Mouse (Mus musculus): ENCODE measurements at regions not wholly inside any gene's neighbourhood (a gene's known extent, or its start where the extent isn't known, plus 50 kb on each side); places are given as distances from the start of the nearest gene placed in this dataset.

GRCm38 (mm10) chr16:86159021-86159815, 257.6 kb upstream of the Adamts5 start:
- H3K4me3 ChIP-seq (ENCODE audit: low read depth, low read length): no peak overlapping the region
- 86% methylated on average over 4 of the region's 4 CpGs for WGBS
- no peaks in the 10 kb centered on the region for H3K4me1 ChIP-seq (ENCODE audit: control insufficient read depth, insufficient read depth, low read length)
- H3K9me3 ChIP-seq (replicated peaks; ENCODE audit: control insufficient read depth, low read length): no peaks in the 10 kb centered on the region
- no peak for ATAC-seq (replicated peaks; ENCODE audit: insufficient number of reproducible peaks, low FRiP score, low TSS enrichment, low read depth)
- H3K4me2 ChIP-seq (ENCODE audit: low read depth, low read length): no peak overlapping the region
- H3K27ac ChIP-seq (replicated peaks; ENCODE audit: low read depth, low read length): no peak overlapping the region
- no peak for DNase-seq (ENCODE audit: low spot score)
- no peak overlapping the region for H3K9ac ChIP-seq (replicated peaks; ENCODE audit: low read length)
- no peaks in the 10 kb centered on the region for H3K27me3 ChIP-seq (ENCODE audit: control insufficient read depth, insufficient read depth, low read length)
- no peaks in the 10 kb centered on the region for H3K36me3 ChIP-seq (replicated peaks; ENCODE audit: control insufficient read depth, insufficient read depth, low read depth, low read length)

- Histone ChIP-seq H3K4me2 (ENCODE audit: low read depth, low read length) (no peak overlapping the region), H3K9ac (replicated peaks; ENCODE audit: low read length) (no peak overlapping the region), H3K36me3 (replicated peaks; ENCODE audit: control insufficient read depth, insufficient read depth, low read depth, low read length) (no peaks in the 10 kb centered on the region), H3K4me1 (ENCODE audit: control insufficient read depth, insufficient read depth, low read length) (no peaks in the 10 kb centered on the region), H3K27ac (replicated peaks; ENCODE audit: low read depth, low read length) (no peak overlapping the region), H3K27me3 (ENCODE audit: control insufficient read depth, insufficient read depth, low read length) (no peaks in the 10 kb centered on the region), H3K4me3 (ENCODE audit: low read depth, low read length) (no peak overlapping the region), H3K9me3 (replicated peaks; ENCODE audit: control insufficient read depth, low read length) (no peaks in the 10 kb centered on the region)
- WGBS: 57% methylated on average over 3 of the region's 3 CpGs
- no peak for DNase-seq (ENCODE audit: low spot score)
- no peak for ATAC-seq (replicated peaks; ENCODE audit: insufficient number of reproducible peaks, low FRiP score, low TSS enrichment, low read depth)
Observed at GRCm38 (mm10) chr16:86138171-86138570, 236.5 kb upstream of the Adamts5 start.

GRCm38 (mm10) chr16:86136169-86136568, 234.5 kb upstream of the Adamts5 start:
- Histone ChIP-seq H3K27ac (replicated peaks; ENCODE audit: low read depth, low read length) (no peak overlapping the region), H3K36me3 (replicated peaks; ENCODE audit: control insufficient read depth, insufficient read depth, low read depth, low read length) (no peaks in the 10 kb centered on the region), H3K9ac (replicated peaks; ENCODE audit: low read length) (no peak overlapping the region), H3K4me1 (ENCODE audit: control insufficient read depth, insufficient read depth, low read length) (no peaks in the 10 kb centered on the region), H3K27me3 (ENCODE audit: control insufficient read depth, insufficient read depth, low read length) (no peaks in the 10 kb centered on the region), H3K4me3 (ENCODE audit: low read depth, low read length) (no peak overlapping the region), H3K4me2 (ENCODE audit: low read depth, low read length) (no peak overlapping the region), H3K9me3 (replicated peaks; ENCODE audit: control insufficient read depth, low read length) (no peaks in the 10 kb centered on the region)
- DNase-seq (ENCODE audit: low spot score) (no peak), ATAC-seq (replicated peaks; ENCODE audit: insufficient number of reproducible peaks, low FRiP score, low TSS enrichment, low read depth) (no peak)
- 49% methylated on average over 3 of the region's 3 CpGs for WGBS

GRCm38 (mm10) chr16:86127391-86127790, 225.8 kb upstream of the Adamts5 start:
- ATAC-seq (replicated peaks; ENCODE audit: insufficient number of reproducible peaks, low FRiP score, low TSS enrichment, low read depth): no peak
- Histone ChIP-seq H3K4me1 (ENCODE audit: control insufficient read depth, insufficient read depth, low read length) (no peaks in the 10 kb centered on the region), H3K9me3 (replicated peaks; ENCODE audit: control insufficient read depth, low read length) (no peaks in the 10 kb centered on the region), H3K4me3 (ENCODE audit: low read depth, low read length) (no peak overlapping the region), H3K27me3 (ENCODE audit: control insufficient read depth, insufficient read depth, low read length) (no peaks in the 10 kb centered on the region), H3K4me2 (ENCODE audit: low read depth, low read length) (no peak overlapping the region), H3K36me3 (replicated peaks; ENCODE audit: control insufficient read depth, insufficient read depth, low read depth, low read length) (no peaks in the 10 kb centered on the region), H3K27ac (replicated peaks; ENCODE audit: low read depth, low read length) (no peak overlapping the region), H3K9ac (replicated peaks; ENCODE audit: low read length) (no peak overlapping the region)
- WGBS: 62% methylated on average over 4 of the region's 4 CpGs
- DNase-seq (ENCODE audit: low spot score): no peak

GRCm38 (mm10) chr16:86124182-86124581, 222.6 kb upstream of the Adamts5 start:
- Histone ChIP-seq H3K27me3 (ENCODE audit: control insufficient read depth, insufficient read depth, low read length) (no peaks in the 10 kb centered on the region), H3K4me3 (ENCODE audit: low read depth, low read length) (no peak overlapping the region), H3K4me1 (ENCODE audit: control insufficient read depth, insufficient read depth, low read length) (no peaks in the 10 kb centered on the region), H3K4me2 (ENCODE audit: low read depth, low read length) (no peak overlapping the region), H3K36me3 (replicated peaks; ENCODE audit: control insufficient read depth, insufficient read depth, low read depth, low read length) (no peaks in the 10 kb centered on the region), H3K27ac (replicated peaks; ENCODE audit: low read depth, low read length) (no peak overlapping the region), H3K9me3 (replicated peaks; ENCODE audit: control insufficient read depth, low read length) (no peaks in the 10 kb centered on the region), H3K9ac (replicated peaks; ENCODE audit: low read length) (no peak overlapping the region)
- 95% methylated on average over 1 of the region's 1 CpGs for WGBS
- no peak for ATAC-seq (replicated peaks; ENCODE audit: insufficient number of reproducible peaks, low FRiP score, low TSS enrichment, low read depth)
- DNase-seq (ENCODE audit: low spot score): no peak

GRCm38 (mm10) chr16:86122936-86123335, 221.3 kb upstream of the Adamts5 start:
- no peaks in the 10 kb centered on the region for H3K36me3 ChIP-seq (replicated peaks; ENCODE audit: control insufficient read depth, insufficient read depth, low read depth, low read length)
- ATAC-seq (replicated peaks; ENCODE audit: insufficient number of reproducible peaks, low FRiP score, low TSS enrichment, low read depth): no peak
- H3K4me2 ChIP-seq (ENCODE audit: low read depth, low read length): no peak overlapping the region
- no peak overlapping the region for H3K27ac ChIP-seq (replicated peaks; ENCODE audit: low read depth, low read length)
- DNase-seq (ENCODE audit: low spot score): no peak
- WGBS: 86% methylated on average over 1 of the region's 1 CpGs
- H3K9me3 ChIP-seq (replicated peaks; ENCODE audit: control insufficient read depth, low read length): no peaks in the 10 kb centered on the region
- H3K4me3 ChIP-seq (ENCODE audit: low read depth, low read length): no peak overlapping the region
- H3K27me3 ChIP-seq (ENCODE audit: control insufficient read depth, insufficient read depth, low read length): no peaks in the 10 kb centered on the region
- H3K4me1 ChIP-seq (ENCODE audit: control insufficient read depth, insufficient read depth, low read length): no peaks in the 10 kb centered on the region
- H3K9ac ChIP-seq (replicated peaks; ENCODE audit: low read length): no peak overlapping the region

- no peaks in the 10 kb centered on the region for H3K9me3 ChIP-seq (replicated peaks; ENCODE audit: control insufficient read depth, low read length)
- no peaks in the 10 kb centered on the region for H3K4me1 ChIP-seq (ENCODE audit: control insufficient read depth, insufficient read depth, low read length)
- no peak for DNase-seq (ENCODE audit: low spot score)
- no peak overlapping the region for H3K4me2 ChIP-seq (ENCODE audit: low read depth, low read length)
- 0 out of 2 replicates have a peak, but pooled peaks have one; percentile 56 for ATAC-seq (replicated peaks; ENCODE audit: insufficient number of reproducible peaks, low FRiP score, low TSS enrichment, low read depth)
- H3K36me3 ChIP-seq (replicated peaks; ENCODE audit: control insufficient read depth, insufficient read depth, low read depth, low read length): no peaks in the 10 kb centered on the region
- H3K9ac ChIP-seq (replicated peaks; ENCODE audit: low read length): no peak overlapping the region
- H3K27me3 ChIP-seq (ENCODE audit: control insufficient read depth, insufficient read depth, low read length): no peaks in the 10 kb centered on the region
- no peak overlapping the region for H3K27ac ChIP-seq (replicated peaks; ENCODE audit: low read depth, low read length)
- no peak overlapping the region for H3K4me3 ChIP-seq (ENCODE audit: low read depth, low read length)
Observed at GRCm38 (mm10) chr16:86117959-86118358, 216.3 kb upstream of the Adamts5 start.

- DNase-seq (ENCODE audit: low spot score) (no peak), ATAC-seq (replicated peaks; ENCODE audit: insufficient number of reproducible peaks, low FRiP score, low TSS enrichment, low read depth) (no peak)
- Histone ChIP-seq H3K9me3 (replicated peaks; ENCODE audit: control insufficient read depth, low read length) (no peaks in the 10 kb centered on the region), H3K9ac (replicated peaks; ENCODE audit: low read length) (no peak overlapping the region), H3K4me1 (ENCODE audit: control insufficient read depth, insufficient read depth, low read length) (no peaks in the 10 kb centered on the region), H3K4me3 (ENCODE audit: low read depth, low read length) (no peak overlapping the region), H3K36me3 (replicated peaks; ENCODE audit: control insufficient read depth, insufficient read depth, low read depth, low read length) (no peaks in the 10 kb centered on the region), H3K27me3 (ENCODE audit: control insufficient read depth, insufficient read depth, low read length) (no peaks in the 10 kb centered on the region), H3K4me2 (ENCODE audit: low read depth, low read length) (no peak overlapping the region), H3K27ac (replicated peaks; ENCODE audit: low read depth, low read length) (no peak overlapping the region)
- WGBS: 60% methylated on average over 2 of the region's 2 CpGs
Observed at GRCm38 (mm10) chr16:86115587-86116376, 214.2 kb upstream of the Adamts5 start.
